Mouse (Mus musculus) lung, adult 2 months (tissue): ENCODE results near the gene Fam98b.

Experiments
- CTCF ChIP-seq: fragments of 200-500 bp; IDR thresholded peaks from 2 replicates; pipeline ENCODE4 v1.5.1; 2011; ENCODE audit warnings: mild to moderate bottlenecking, low read length, control low read depth; ENCODE audit not compliant: insufficient read depth
- POLR2A ChIP-seq: fragments of 200-500 bp; IDR thresholded peaks from 2 replicates; pipeline ENCODE4 v1.6.1; 2011; ENCODE audit warnings: low read depth, mild to moderate bottlenecking, control low read depth, low read length, borderline replicate concordance; ENCODE audit errors: extremely low read depth

- TF ChIP-seq CTCF (peak; percentile 89), POLR2A (no peak)
These were observed 14.4 kb downstream of the Fam98b start for GRCm38 (mm10) chr2:117263786-117264408.
